Mouse (Mus musculus) monocyte, adult 59 days (primary cell): ENCODE results near the gene Stambpl1. TPM values are rescaled to one million over a fixed set of nuclear protein-coding genes. Genes with fewer than 3 reads are reported as not detected.

Experiments used
- total RNA-seq, 2 experiments: library from RNA; stranded (reverse); gene quantifications; one replicate each; pipeline ENCODE4 v1.2.4; 2023

Gene Stambpl1
- 10 to 100 TPM; 30.6 to 34.0 TPM for total RNA-seq

DNA sequence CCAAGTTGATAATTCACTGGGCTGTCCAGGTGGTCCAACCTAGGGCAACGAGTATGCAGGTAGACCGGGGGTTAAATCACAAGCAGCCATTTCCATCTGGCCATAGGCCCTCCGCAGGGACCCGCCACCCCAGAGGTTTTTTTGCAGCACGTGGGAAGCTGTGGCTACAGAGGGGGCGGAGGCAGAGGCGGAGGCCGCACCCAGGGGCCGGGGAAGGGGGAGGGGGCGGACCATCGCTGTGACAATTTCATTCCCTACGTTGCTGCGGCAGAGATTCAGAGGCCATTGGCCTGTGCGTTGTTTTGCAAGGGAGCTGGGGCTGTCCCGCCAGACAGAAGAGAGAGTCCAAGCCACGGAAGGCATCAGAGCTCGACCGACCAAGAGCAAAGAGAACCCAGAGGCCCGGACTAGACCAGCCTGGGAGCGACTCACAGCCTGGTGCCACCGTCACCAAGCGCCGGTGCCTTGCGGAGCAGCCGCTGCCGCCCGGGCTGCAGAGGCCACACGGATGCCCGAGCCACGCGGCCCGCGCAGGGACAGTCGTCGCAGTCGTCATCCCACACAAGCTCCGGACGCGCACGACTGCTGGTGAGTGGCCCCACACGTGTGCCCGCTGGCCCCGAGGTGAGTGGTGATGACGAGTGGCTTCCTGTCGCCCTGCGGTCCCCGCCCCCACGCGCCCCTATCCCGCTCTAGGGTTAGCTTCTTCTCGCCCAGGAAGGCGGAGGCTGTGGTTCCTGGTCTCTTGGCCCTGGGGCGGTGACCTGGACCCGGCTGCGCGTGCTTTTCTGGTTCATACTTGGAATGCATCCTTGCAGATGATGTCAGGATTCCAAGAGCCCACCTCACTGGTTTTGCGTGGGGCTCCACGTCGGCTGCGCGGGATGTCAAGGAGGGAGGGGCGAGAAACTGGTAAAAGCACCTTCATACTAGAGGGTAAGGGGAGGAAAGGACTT is at the start of gene Stambpl1:
Gene Stambpl1, plus strand, starts transcription at position 222 of the 956 bp plus-strand sequence.

DNA sequence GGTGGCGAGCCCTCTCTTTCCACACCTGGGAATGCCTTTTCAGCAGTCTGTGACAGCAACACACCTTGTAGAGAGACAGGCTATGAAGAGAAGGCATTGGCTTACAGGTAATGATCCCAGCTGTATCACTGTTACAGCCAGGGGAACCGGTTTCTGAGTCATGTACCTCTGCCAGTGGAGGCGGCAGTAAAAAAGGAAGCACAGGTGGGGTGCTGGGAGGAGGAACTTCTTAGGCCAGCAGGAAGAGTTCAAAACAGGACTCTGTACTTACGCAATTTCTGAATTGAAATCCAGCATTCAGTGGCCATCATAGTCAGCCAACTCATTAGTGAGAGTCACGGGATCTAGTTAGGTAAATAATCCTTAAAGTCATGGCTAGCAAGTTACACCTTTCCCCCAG is 26.1 kb upstream of the Stambpl1 start, which contains the start of gene Ankrd22:
Gene Ankrd22, minus strand, starts transcription at position 163 of the 400 bp plus-strand sequence.

GRCm38 (mm10) chr19:34254880-34255681 is 63.1 kb downstream of the Stambpl1 start, which contains the start of gene Acta2:
TSS of gene Acta2 (minus strand) at chr19:34255590.

Other genes starting within 250 kb of the Stambpl1 start
- not detected for gene Lipf, start 231.0 kb upstream of the Stambpl1 start, total RNA-seq
- not detected for gene Lipk, start 183.9 kb upstream of the Stambpl1 start, total RNA-seq
- gene Lipn, start 124.9 kb upstream of the Stambpl1 start, total RNA-seq, result not detected
- gene Lipm, start 91.3 kb upstream of the Stambpl1 start, total RNA-seq, result not detected
- not detected for gene Ankrd22, start 26.2 kb upstream of the Stambpl1 start, total RNA-seq
- 1 to 10 TPM; 4.0 to 5.9 TPM for gene Acta2, start 63.4 kb downstream of the Stambpl1 start, total RNA-seq
- 10 to 100 TPM; 32.5 to 34.9 TPM for gene Fas, start 98.4 kb downstream of the Stambpl1 start, total RNA-seq